Mouse (Mus musculus): Measurements from ENCODE around the gene Lrig1. TPM values are rescaled to one million over a fixed set of nuclear protein-coding genes. Genes with fewer than 3 reads are reported as not detected.
"Not testable (repeated sequence)": the region's sequence is repeated elsewhere in the genome, so short reads cannot be mapped to it uniquely, and the experiment has no call there.

Lrig1 gene
- polyA plus RNA-seq, 1 experiment from 2014 or later, result 4.5 TPM

GRCm38 (mm10) chr6:94575526-94576166 is 124.3 kb downstream of the Lrig1 start:
- no peak overlapping the region for H3K4me3 ChIP-seq (ENCODE audit: low read depth, low read length)
- WGBS (ENCODE audit: insufficient replicate concordance), result 71% methylated on average over 9 of the region's 9 CpGs
- no peaks in the 10 kb centered on the region for H3K27me3 ChIP-seq (ENCODE audit: control insufficient read depth, insufficient read depth, low read depth, low read length)
- no peaks in the 10 kb centered on the region for H3K4me1 ChIP-seq (ENCODE audit: control insufficient read depth, low read depth, low read length)
- ATAC-seq (ENCODE audit: low read depth), result no peak
- no peak overlapping the region for H3K27ac ChIP-seq (ENCODE audit: low read length)
- no peaks in the 10 kb centered on the region for H3K9me3 ChIP-seq (replicated peaks; ENCODE audit: control insufficient read depth, low read length)
- H3K36me3 ChIP-seq (ENCODE audit: control insufficient read depth, insufficient read depth), result no peaks in the 10 kb centered on the region
- no peak overlapping the region for H3K9ac ChIP-seq (ENCODE audit: low read depth, low read length)
- no peak overlapping the region for H3K4me2 ChIP-seq (ENCODE audit: low read depth, low read length)

- no peak for ATAC-seq (ENCODE audit: low read depth)
- Histone ChIP-seq H3K4me3 (ENCODE audit: low read depth, low read length) (no peak overlapping the region), H3K9ac (ENCODE audit: low read depth, low read length) (no peak overlapping the region), H3K36me3 (ENCODE audit: control insufficient read depth, insufficient read depth) (no peaks in the 10 kb centered on the region), H3K4me2 (ENCODE audit: low read depth, low read length) (no peak overlapping the region), H3K4me1 (ENCODE audit: control insufficient read depth, low read depth, low read length) (no peaks in the 10 kb centered on the region), H3K27ac (ENCODE audit: low read length) (no peak overlapping the region), H3K27me3 (ENCODE audit: control insufficient read depth, insufficient read depth, low read depth, low read length) (no peaks in the 10 kb centered on the region), H3K9me3 (replicated peaks; ENCODE audit: control insufficient read depth, low read length) (no peaks in the 10 kb centered on the region)
- 64% methylated on average over 2 of the region's 2 CpGs for WGBS (ENCODE audit: insufficient replicate concordance)
These were observed 131.9 kb downstream of the Lrig1 start for GRCm38 (mm10) chr6:94568040-94568439.

- Histone ChIP-seq H3K4me3 (ENCODE audit: low read depth, low read length) (no peak overlapping the region), H3K9ac (ENCODE audit: low read depth, low read length) (no peak overlapping the region), H3K27me3 (ENCODE audit: control insufficient read depth, insufficient read depth, low read depth, low read length) (no peaks in the 10 kb centered on the region), H3K27ac (ENCODE audit: low read length) (no peak overlapping the region), H3K36me3 (ENCODE audit: control insufficient read depth, insufficient read depth) (no peaks in the 10 kb centered on the region), H3K4me1 (ENCODE audit: control insufficient read depth, low read depth, low read length) (no peaks in the 10 kb centered on the region), H3K9me3 (replicated peaks; ENCODE audit: control insufficient read depth, low read length) (no peaks in the 10 kb centered on the region), H3K4me2 (ENCODE audit: low read depth, low read length) (no peak overlapping the region)
- 78% methylated on average over 2 of the region's 2 CpGs for WGBS (ENCODE audit: insufficient replicate concordance)
- no peak for ATAC-seq (ENCODE audit: low read depth)
These were observed 134.2 kb downstream of the Lrig1 start for GRCm38 (mm10) chr6:94565766-94566165.

GRCm38 (mm10) chr6:94563203-94563940 is 136.6 kb downstream of the Lrig1 start:
- ATAC-seq (ENCODE audit: low read depth), result no peak
- H3K27ac ChIP-seq (ENCODE audit: low read length), result no peak overlapping the region
- no peaks in the 10 kb centered on the region for H3K9me3 ChIP-seq (replicated peaks; ENCODE audit: control insufficient read depth, low read length)
- no peaks in the 10 kb centered on the region for H3K36me3 ChIP-seq (ENCODE audit: control insufficient read depth, insufficient read depth)
- no peak overlapping the region for H3K9ac ChIP-seq (ENCODE audit: low read depth, low read length)
- no peak overlapping the region for H3K4me2 ChIP-seq (ENCODE audit: low read depth, low read length)
- H3K27me3 ChIP-seq (ENCODE audit: control insufficient read depth, insufficient read depth, low read depth, low read length), result no peaks in the 10 kb centered on the region
- no peak overlapping the region for H3K4me3 ChIP-seq (ENCODE audit: low read depth, low read length)
- 49% methylated on average over 8 of the region's 8 CpGs for WGBS (ENCODE audit: insufficient replicate concordance)
- H3K4me1 ChIP-seq (ENCODE audit: control insufficient read depth, low read depth, low read length), result no peaks in the 10 kb centered on the region

DNA sequence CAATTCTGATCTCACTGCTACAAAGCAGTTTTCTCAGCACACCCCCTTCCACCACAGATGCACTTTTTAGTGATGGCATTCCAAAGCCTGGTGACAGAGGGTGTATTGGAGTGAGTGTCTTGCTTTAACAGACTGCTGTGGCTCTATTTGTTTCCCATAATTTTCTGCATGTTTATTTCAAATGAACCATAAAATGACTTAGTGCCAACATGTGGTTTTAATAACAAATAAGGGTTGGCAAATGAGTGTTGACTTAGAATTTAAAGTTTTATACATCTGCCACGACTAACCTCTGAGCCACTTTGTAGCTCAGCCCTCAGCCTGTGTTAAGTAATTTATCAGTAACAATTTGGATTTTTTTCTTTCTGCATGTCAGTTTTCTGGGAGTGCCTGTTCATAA is 138.6 kb downstream of the Lrig1 start:
- ATAC-seq (ENCODE audit: low read depth), result no peak
- Histone ChIP-seq H3K4me1 (ENCODE audit: control insufficient read depth, low read depth, low read length) (no peaks in the 10 kb centered on the region), H3K4me2 (ENCODE audit: low read depth, low read length) (no peak overlapping the region), H3K27ac (ENCODE audit: low read length) (no peak overlapping the region), H3K9ac (ENCODE audit: low read depth, low read length) (no peak overlapping the region), H3K9me3 (replicated peaks; ENCODE audit: control insufficient read depth, low read length) (no peaks in the 10 kb centered on the region), H3K36me3 (ENCODE audit: control insufficient read depth, insufficient read depth) (no peaks in the 10 kb centered on the region), H3K27me3 (ENCODE audit: control insufficient read depth, insufficient read depth, low read depth, low read length) (no peaks in the 10 kb centered on the region), H3K4me3 (ENCODE audit: low read depth, low read length) (no peak overlapping the region)
- 59% methylated on average over 1 of the region's 1 CpGs for WGBS (ENCODE audit: insufficient replicate concordance)

DNA sequence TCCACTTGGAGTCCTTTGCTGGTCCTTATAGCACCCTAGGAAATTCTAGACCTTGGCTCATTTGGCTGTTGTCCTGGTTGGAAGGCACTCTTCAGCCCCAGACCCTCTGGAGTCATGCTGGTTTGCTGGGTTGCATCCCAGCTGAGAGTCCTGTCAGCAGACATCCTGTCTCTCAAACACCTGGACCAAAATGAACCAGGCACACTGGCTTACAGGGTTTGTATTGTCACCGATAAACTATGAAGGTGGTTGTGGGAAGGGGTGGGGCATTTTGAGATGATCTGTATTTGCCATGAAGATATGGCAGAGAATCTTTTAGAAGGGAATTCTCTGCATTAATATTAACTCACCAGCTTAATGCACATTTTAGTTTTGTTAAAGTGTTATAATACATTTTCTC is 139.1 kb downstream of the Lrig1 start:
- no peaks in the 10 kb centered on the region for H3K4me1 ChIP-seq (ENCODE audit: control insufficient read depth, low read depth, low read length)
- H3K36me3 ChIP-seq (ENCODE audit: control insufficient read depth, insufficient read depth), result no peaks in the 10 kb centered on the region
- WGBS (ENCODE audit: insufficient replicate concordance), result 73% methylated on average over 1 of the region's 1 CpGs
- H3K4me3 ChIP-seq (ENCODE audit: low read depth, low read length), result no peak overlapping the region
- H3K9ac ChIP-seq (ENCODE audit: low read depth, low read length), result no peak overlapping the region
- no peaks in the 10 kb centered on the region for H3K9me3 ChIP-seq (replicated peaks; ENCODE audit: control insufficient read depth, low read length)
- H3K27me3 ChIP-seq (ENCODE audit: control insufficient read depth, insufficient read depth, low read depth, low read length), result no peaks in the 10 kb centered on the region
- H3K4me2 ChIP-seq (ENCODE audit: low read depth, low read length), result no peak overlapping the region
- ATAC-seq (ENCODE audit: low read depth), result no peak
- H3K27ac ChIP-seq (ENCODE audit: low read length), result no peak overlapping the region

- not testable (repeated sequence) for H3K4me1 ChIP-seq (ENCODE audit: control insufficient read depth, low read depth, low read length); H3K9ac ChIP-seq (ENCODE audit: low read depth, low read length); H3K27ac ChIP-seq (ENCODE audit: low read length); H3K4me2 ChIP-seq (ENCODE audit: low read depth, low read length); H3K36me3 ChIP-seq (ENCODE audit: control insufficient read depth, insufficient read depth); H3K9me3 ChIP-seq (replicated peaks; ENCODE audit: control insufficient read depth, low read length); H3K27me3 ChIP-seq (ENCODE audit: control insufficient read depth, insufficient read depth, low read depth, low read length); H3K4me3 ChIP-seq (ENCODE audit: low read depth, low read length)
- ATAC-seq (ENCODE audit: low read depth), result peak; percentile 30; the same call in 1 of the 2 replicates
- 57% methylated on average over 1 of the region's 1 CpGs for WGBS (ENCODE audit: insufficient replicate concordance)
These were observed 141.4 kb downstream of the Lrig1 start for GRCm38 (mm10) chr6:94558603-94559002.

Small RNAs within 50 kb of the gene (microRNA-seq; reads per million reads assigned to microRNA genes)
- gene Mir7041, result 0.74 reads per million

Other genes starting within 250 kb of the Lrig1 start
- gene Slc25a26, start 199.8 kb downstream of the Lrig1 start, polyA plus RNA-seq (2015; fragmentation: Nextera tagmentation; extraction: Ambion mirVana), result 2.6 and 3.1 TPM in 2 replicates

All from liver, embryonic 16.5 days (tissue).